Mouse (Mus musculus): ENCODE data around the gene Tldc1. TPM values are rescaled to one million over a fixed set of nuclear protein-coding genes. Genes with fewer than 3 reads are reported as not detected.

Gene Tldc1
- polyA plus RNA-seq, 1 experiment from 2014 or later, result 10.3 TPM

GRCm38 (mm10) chr8:119812650-119813431, 34.6 kb upstream of the Tldc1 start:
- Histone ChIP-seq H3K4me2 (replicated peaks) (no peak overlapping the region), H3K4me1 (peaks cover 21% of the 10 kb centered on the region), H3K9ac (no peak overlapping the region), H3K27me3 (no peaks in the 10 kb centered on the region), H3K9me3 (no peaks in the 10 kb centered on the region), H3K36me3 (peaks cover 19% of the 10 kb centered on the region), H3K27ac (no peak overlapping the region), H3K4me3 (no peak overlapping the region)
- ATAC-seq (ENCODE audit: low FRiP score, low read depth), result no peak
- WGBS, result 73% methylated on average over 12 of the region's 12 CpGs

- Histone ChIP-seq H3K27ac (no peak overlapping the region), H3K36me3 (peaks cover 19% of the 10 kb centered on the region), H3K9me3 (no peaks in the 10 kb centered on the region), H3K27me3 (no peaks in the 10 kb centered on the region), H3K4me2 (replicated peaks) (no peak overlapping the region), H3K4me1 (peaks cover 20% of the 10 kb centered on the region), H3K9ac (no peak overlapping the region), H3K4me3 (no peak overlapping the region)
- ATAC-seq (ENCODE audit: low FRiP score, low read depth), result no peak
- WGBS, result 61% methylated on average over 6 of the region's 6 CpGs
These were observed 33.7 kb upstream of the Tldc1 start for GRCm38 (mm10) chr8:119811925-119812324.

- no peak for ATAC-seq (ENCODE audit: low FRiP score, low read depth)
- Histone ChIP-seq H3K9ac (no peak overlapping the region), H3K36me3 (peaks cover 19% of the 10 kb centered on the region), H3K27ac (no peak overlapping the region), H3K4me1 (peaks cover 27% of the 10 kb centered on the region), H3K4me2 (replicated peaks) (no peak overlapping the region), H3K27me3 (no peaks in the 10 kb centered on the region), H3K9me3 (no peaks in the 10 kb centered on the region), H3K4me3 (no peak overlapping the region)
- WGBS, result 82% methylated on average over 14 of the region's 14 CpGs
These were observed 32.8 kb upstream of the Tldc1 start for GRCm38 (mm10) chr8:119810953-119811499.

GRCm38 (mm10) chr8:119810127-119810868, 32.1 kb upstream of the Tldc1 start:
- Histone ChIP-seq H3K27ac (no peak overlapping the region), H3K4me1 (peaks cover 27% of the 10 kb centered on the region), H3K36me3 (peaks cover 19% of the 10 kb centered on the region)

GRCm38 (mm10) chr8:119809620-119810019, 31.4 kb upstream of the Tldc1 start:
- WGBS, result 95% methylated on average over 9 of the region's 9 CpGs
- H3K9me3 ChIP-seq, result no peaks in the 10 kb centered on the region
- no peak for ATAC-seq (ENCODE audit: low FRiP score, low read depth)

More at GRCm38 (mm10) chr8:119810127-119810868, 32.1 kb upstream of the Tldc1 start:
- 83% methylated on average over 23 of the region's 23 CpGs for WGBS
- Histone ChIP-seq H3K27me3 (no peaks in the 10 kb centered on the region), H3K9me3 (no peaks in the 10 kb centered on the region), H3K9ac (no peak overlapping the region), H3K4me2 (replicated peaks) (no peak overlapping the region), H3K4me3 (no peak overlapping the region)
- ATAC-seq (ENCODE audit: low FRiP score, low read depth), result no peak

GRCm38 (mm10) chr8:119807687-119808086, 29.5 kb upstream of the Tldc1 start:
- H3K4me1 ChIP-seq, result peaks cover 10% of the 10 kb centered on the region
- H3K27me3 ChIP-seq, result no peaks in the 10 kb centered on the region
- H3K4me3 ChIP-seq, result no peak overlapping the region
- 87% methylated on average over 4 of the region's 4 CpGs for WGBS
- H3K9ac ChIP-seq, result no peak overlapping the region
- peaks cover 15% of the 10 kb centered on the region for H3K36me3 ChIP-seq
- H3K9me3 ChIP-seq, result no peaks in the 10 kb centered on the region
- ATAC-seq (ENCODE audit: low FRiP score, low read depth), result no peak
- no peak overlapping the region for H3K4me2 ChIP-seq (replicated peaks)
- no peak overlapping the region for H3K27ac ChIP-seq

More at GRCm38 (mm10) chr8:119809620-119810019, 31.4 kb upstream of the Tldc1 start:
- no peaks in the 10 kb centered on the region for H3K27me3 ChIP-seq
- no peak overlapping the region for H3K27ac ChIP-seq
- peaks cover 15% of the 10 kb centered on the region for H3K36me3 ChIP-seq
- no peak overlapping the region for H3K4me2 ChIP-seq (replicated peaks)
- no peak overlapping the region for H3K9ac ChIP-seq
- H3K4me3 ChIP-seq, result no peak overlapping the region
- peaks cover 27% of the 10 kb centered on the region for H3K4me1 ChIP-seq

- Histone ChIP-seq H3K27me3 (no peaks in the 10 kb centered on the region), H3K4me1 (peaks cover 8% of the 10 kb centered on the region), H3K4me2 (replicated peaks) (no peak overlapping the region), H3K9me3 (no peaks in the 10 kb centered on the region), H3K36me3 (peaks cover 15% of the 10 kb centered on the region), H3K27ac (no peak overlapping the region), H3K4me3 (no peak overlapping the region), H3K9ac (no peak overlapping the region)
- ATAC-seq (ENCODE audit: low FRiP score, low read depth), result no peak
- WGBS, result 74% methylated on average over 14 of the region's 14 CpGs
These were observed 28.4 kb upstream of the Tldc1 start for GRCm38 (mm10) chr8:119806422-119807263.

- peaks cover 12% of the 10 kb centered on the region for H3K4me1 ChIP-seq
- 67% methylated on average over 8 of the region's 8 CpGs for WGBS
- no peak overlapping the region for H3K4me3 ChIP-seq
- H3K9me3 ChIP-seq, result no peaks in the 10 kb centered on the region
- H3K27ac ChIP-seq, result no peak overlapping the region
- H3K4me2 ChIP-seq (replicated peaks), result no peak overlapping the region
- ATAC-seq (ENCODE audit: low FRiP score, low read depth), result no peak
- H3K27me3 ChIP-seq, result no peaks in the 10 kb centered on the region
- no peak overlapping the region for H3K9ac ChIP-seq
- peaks cover 15% of the 10 kb centered on the region for H3K36me3 ChIP-seq
These were observed 27.1 kb upstream of the Tldc1 start for GRCm38 (mm10) chr8:119805275-119805674.

- WGBS, result 95% methylated on average over 1 of the region's 1 CpGs
- no peak overlapping the region for H3K4me2 ChIP-seq (replicated peaks)
- H3K36me3 ChIP-seq, result no peaks in the 10 kb centered on the region
- no peaks in the 10 kb centered on the region for H3K9me3 ChIP-seq
- peaks cover 27% of the 10 kb centered on the region for H3K4me1 ChIP-seq
- ATAC-seq (ENCODE audit: low FRiP score, low read depth), result no peak
- H3K9ac ChIP-seq, result no peak overlapping the region
- no peak overlapping the region for H3K27ac ChIP-seq
- H3K4me3 ChIP-seq, result no peak overlapping the region
- no peaks in the 10 kb centered on the region for H3K27me3 ChIP-seq
These were observed 24.4 kb upstream of the Tldc1 start for GRCm38 (mm10) chr8:119802592-119802991.

- 20% methylated on average over 4 of the region's 4 CpGs for WGBS
- no peaks in the 10 kb centered on the region for H3K36me3 ChIP-seq
- H3K4me1 ChIP-seq, result peaks cover 21% of the 10 kb centered on the region
- no peak overlapping the region for H3K9ac ChIP-seq
- no peak overlapping the region for H3K27ac ChIP-seq
- no peak overlapping the region for H3K4me3 ChIP-seq
- H3K9me3 ChIP-seq, result no peaks in the 10 kb centered on the region
- no peak overlapping the region for H3K4me2 ChIP-seq (replicated peaks)
- no peaks in the 10 kb centered on the region for H3K27me3 ChIP-seq
- ATAC-seq (ENCODE audit: low FRiP score, low read depth), result no peak
These were observed 23.0 kb upstream of the Tldc1 start for GRCm38 (mm10) chr8:119801168-119801567.

- H3K27ac ChIP-seq, result peak overlapping the region; percentile 84
- WGBS, result 56% methylated on average over 2 of the region's 2 CpGs
- H3K36me3 ChIP-seq, result no peaks in the 10 kb centered on the region
- H3K9ac ChIP-seq, result 0 out of 2 replicates have a peak overlapping the region, but pooled peaks have one; percentile 0
- peak overlapping the region; percentile 56 for H3K4me2 ChIP-seq (replicated peaks)
- H3K9me3 ChIP-seq, result no peaks in the 10 kb centered on the region
- H3K27me3 ChIP-seq, result no peaks in the 10 kb centered on the region
- ATAC-seq (ENCODE audit: low FRiP score, low read depth), result peak; percentile 55; the same call in 1 of the 2 replicates
- peaks cover 21% of the 10 kb centered on the region for H3K4me1 ChIP-seq
- 0 out of 2 replicates have a peak overlapping the region, but pooled peaks have one; percentile 22 for H3K4me3 ChIP-seq
These were observed 20.7 kb upstream of the Tldc1 start for GRCm38 (mm10) chr8:119798965-119799264.
